10 mouse cellular contexts compared by ENCODE assay signal in genomic region chr1:136777263-136777980, GRCm38 (mm10).
DNase-seq lines count a peak whose midpoint lies in the region; ATAC-seq and TF ChIP-seq lines count a peak whose summit lies in the region.
"Had no signal": no experiment of that assay in that cellular context is flagged by ENCODE, and none has a peak within 500 bp of the region (broad histone marks: within the 10 kb centered on the region; RNA-seq: fewer than 3 reads in every experiment).

No protein-coding gene starts in this region.

- peak overlapping the region; percentile 42 for H3K4me2 ChIP-seq in hindbrain, embryonic 13.5 days
- H3K4me2 ChIP-seq in neural tube, embryonic 11.5 days (ENCODE audit: low read depth), result no peak overlapping the region
- H3K4me2 ChIP-seq: embryonic facial prominence, embryonic 13.5 days had no signal

- no peak overlapping the region for H3K4me3 ChIP-seq in embryonic facial prominence, embryonic 10.5 days
- peak overlapping the region; percentile 11 for H3K4me3 ChIP-seq in hindbrain, embryonic 13.5 days
- peak overlapping the region; percentile 22 for H3K4me3 ChIP-seq in limb, embryonic 10.5 days
- no peak overlapping the region for H3K4me3 ChIP-seq in neural tube, embryonic 11.5 days (ENCODE audit: low read depth, low read length)
- no peak overlapping the region for H3K4me3 ChIP-seq in cerebellum, adult 2 months (replicated peaks; ENCODE audit: insufficient read depth, low read depth, low read length)
- H3K4me3 ChIP-seq: embryonic facial prominence, embryonic 13.5 days had no signal

- H3K4me1 ChIP-seq in embryonic facial prominence, embryonic 10.5 days, result peaks cover 19% of the 10 kb centered on the region
- peaks cover 38% of the 10 kb centered on the region for H3K4me1 ChIP-seq in hindbrain, embryonic 13.5 days (replicated peaks)
- peaks cover 32% of the 10 kb centered on the region for H3K4me1 ChIP-seq in limb, embryonic 10.5 days
- H3K4me1 ChIP-seq in neural tube, embryonic 11.5 days (ENCODE audit: control insufficient read depth, insufficient read depth, low read length), result peaks cover 11% of the 10 kb centered on the region
- no peaks in the 10 kb centered on the region for H3K4me1 ChIP-seq in cerebellum, adult 2 months (ENCODE audit: control insufficient read depth, insufficient read depth, low read length)

- H3K27me3 ChIP-seq in embryonic facial prominence, embryonic 10.5 days (replicated peaks; ENCODE audit: low read depth, poor library complexity, severe bottlenecking), result peaks cover 17% of the 10 kb centered on the region
- peaks cover 22% of the 10 kb centered on the region for H3K27me3 ChIP-seq in hindbrain, embryonic 13.5 days
- no peaks in the 10 kb centered on the region for H3K27me3 ChIP-seq in limb, embryonic 10.5 days (ENCODE audit: low read depth, poor library complexity, severe bottlenecking)
- no peaks in the 10 kb centered on the region for H3K27me3 ChIP-seq in neural tube, embryonic 11.5 days (ENCODE audit: control insufficient read depth, insufficient read depth, low read length)
- no peaks in the 10 kb centered on the region; the same call in 1 of the 2 replicates for H3K27me3 ChIP-seq in cerebellum, adult 2 months (ENCODE audit: control insufficient read depth, insufficient read depth, low read length)
- H3K27me3 ChIP-seq: embryonic facial prominence, embryonic 13.5 days had no signal

- H3K9ac ChIP-seq in hindbrain, embryonic 13.5 days, result no peak overlapping the region
- no peak overlapping the region for H3K9ac ChIP-seq in neural tube, embryonic 11.5 days (ENCODE audit: low read length)
- H3K9ac ChIP-seq: embryonic facial prominence, embryonic 13.5 days had no signal

- TF ChIP-seq POLR2A in cerebellum, adult 2 months (IDR thresholded peaks at IDR 0.05; ENCODE audit: borderline replicate concordance, insufficient read depth, low read length), result no peak

- 64% methylated on average over 20 of the region's 20 CpGs for WGBS in embryonic facial prominence, embryonic 10.5 days
- 14% methylated on average over 20 of the region's 20 CpGs for WGBS in hindbrain, embryonic 13.5 days
- 45% methylated on average over 20 of the region's 20 CpGs for WGBS in limb, embryonic 10.5 days
- WGBS in neural tube, embryonic 11.5 days, result 21% methylated on average over 20 of the region's 20 CpGs
- 42% methylated on average over 20 of the region's 20 CpGs for WGBS in cerebellum, adult 2 months

- no peak for TF ChIP-seq CTCF in cerebellum, adult 2 months (IDR thresholded peaks at IDR 0.05; ENCODE audit: borderline replicate concordance, insufficient read depth, low read depth, low read length)

- peaks cover 3% of the 10 kb centered on the region; the same call in 1 of the 2 replicates for H3K9me3 ChIP-seq in embryonic facial prominence, embryonic 10.5 days
- H3K9me3 ChIP-seq in hindbrain, embryonic 13.5 days, result peaks cover 3% of the 10 kb centered on the region; the same call in 1 of the 2 replicates
- no peaks in the 10 kb centered on the region for H3K9me3 ChIP-seq in limb, embryonic 10.5 days (replicated peaks)
- no peaks in the 10 kb centered on the region for H3K9me3 ChIP-seq in neural tube, embryonic 11.5 days (ENCODE audit: control insufficient read depth, low read length)

- H3K36me3 ChIP-seq in embryonic facial prominence, embryonic 10.5 days (replicated peaks), result no peaks in the 10 kb centered on the region
- H3K36me3 ChIP-seq in hindbrain, embryonic 13.5 days, result no peaks in the 10 kb centered on the region
- no peaks in the 10 kb centered on the region for H3K36me3 ChIP-seq in limb, embryonic 10.5 days
- no peaks in the 10 kb centered on the region for H3K36me3 ChIP-seq in neural tube, embryonic 11.5 days (ENCODE audit: control insufficient read depth, insufficient read depth, low read length)
- H3K36me3 ChIP-seq: embryonic facial prominence, embryonic 13.5 days had no signal

- DNase-seq in embryonic facial prominence, embryonic 10.5 days (ENCODE audit: low spot score), result peak; percentile 33
- peak; percentile 57 for DNase-seq in limb, embryonic 10.5 days (ENCODE audit: low spot score)
- peak; percentile 73 for DNase-seq in neural tube, embryonic 11.5 days (ENCODE audit: low spot score)
- DNase-seq in gastrocnemius, postnatal 4 days (ENCODE audit: low spot score in 2 of 2), result no peak
- DNase-seq in spleen, adult 12 weeks (ENCODE audit: low spot score), result no peak
- DNase-seq in layer of hippocampus, postnatal 25 days (ENCODE audit: extremely low spot score in 1 of 2, low spot score in 1 of 2), result no peak
- no peak for DNase-seq in cerebellum, adult 2 months
- DNase-seq: lung, adult 2 months had no signal

- peak; percentile 11; the same call in 1 of the 2 replicates for ATAC-seq in hindbrain, embryonic 13.5 days (ENCODE audit: low FRiP score)
- ATAC-seq in neural tube, embryonic 11.5 days (ENCODE audit: insufficient read depth, low FRiP score, low TSS enrichment), result peak; percentile 38; the same call in 1 of the 2 replicates

- no peak overlapping the region for H3K27ac ChIP-seq in embryonic facial prominence, embryonic 10.5 days (replicated peaks)
- no peak overlapping the region for H3K27ac ChIP-seq in hindbrain, embryonic 13.5 days
- no peak overlapping the region for H3K27ac ChIP-seq in limb, embryonic 10.5 days
- no peak overlapping the region for H3K27ac ChIP-seq in neural tube, embryonic 11.5 days (ENCODE audit: low read depth, low read length)
- no peak overlapping the region for H3K27ac ChIP-seq in cerebellum, adult 2 months (ENCODE audit: insufficient read depth, low read length)
- H3K27ac ChIP-seq: embryonic facial prominence, embryonic 13.5 days had no signal

Comparison
In these comparisons a context has a peak if more than half of its experiments do, and no peak if none do; other contexts are left out.
1. DNase-seq: peak in embryonic facial prominence, embryonic 10.5 days (single experiment), limb, embryonic 10.5 days (single experiment) and neural tube, embryonic 11.5 days (single experiment); none in gastrocnemius, postnatal 4 days (0 of 2), spleen, adult 12 weeks (single experiment), layer of hippocampus, postnatal 25 days (0 of 2) and cerebellum, adult 2 months (0 of 2).
2. H3K4me3 ChIP-seq: peak in hindbrain, embryonic 13.5 days (single experiment) and limb, embryonic 10.5 days (single experiment); none in embryonic facial prominence, embryonic 10.5 days (single experiment), neural tube, embryonic 11.5 days (single experiment) and cerebellum, adult 2 months (single experiment).